Mouse (Mus musculus) heart, postnatal 14 days (tissue): ENCODE measurements around the gene Itsn2. TPM values are rescaled to one million over a fixed set of nuclear protein-coding genes. Genes with fewer than 3 reads are reported as not detected.
A peak's percentile ranks its signal among the peaks of the same experiment; 100 is the strongest.
"Not testable (repeated sequence)": the region's sequence is repeated elsewhere in the genome, so short reads cannot be mapped to it uniquely, and the experiment has no call there.

Experiments
- DNase-seq, 2 experiments: peaks; one replicate each; pipeline ENCODE4 v3.0.0; 2021 to 2022
- intact Hi-C: fragments of 180-260 bp; cut with DNase I; formaldehyde crosslinking; loops from one replicate; pipeline ENCODE4 v1.15.1; 2025
- long read RNA-seq, 2 experiments: library from polyadenylated mRNA; stranded (forward); transcript quantifications; one replicate each; pipeline ENCODE4 v2.0.0; 2021
- total RNA-seq, 2 experiments: library from RNA; stranded (reverse); gene quantifications; 2 replicates each; pipeline ENCODE4 v1.2.3; 2021

Itsn2 gene
- 10 to 100 TPM; 49.3 to 50.3 TPM for total RNA-seq
- long read RNA-seq, experiment 1, full-length matches to known transcripts: 5 of 13 reads
- long read RNA-seq, experiment 1, partial matches to known transcripts: 2 of 13 reads
- long read RNA-seq, experiment 1, other reads (novel, unspliced or antisense): 6 of 13 reads
- long read RNA-seq, experiment 2, full-length matches to known transcripts: 5 of 13 reads
- long read RNA-seq, experiment 2, partial matches to known transcripts: 4 of 13 reads
- long read RNA-seq, experiment 2, other reads (novel, unspliced or antisense): 4 of 13 reads

DNA sequence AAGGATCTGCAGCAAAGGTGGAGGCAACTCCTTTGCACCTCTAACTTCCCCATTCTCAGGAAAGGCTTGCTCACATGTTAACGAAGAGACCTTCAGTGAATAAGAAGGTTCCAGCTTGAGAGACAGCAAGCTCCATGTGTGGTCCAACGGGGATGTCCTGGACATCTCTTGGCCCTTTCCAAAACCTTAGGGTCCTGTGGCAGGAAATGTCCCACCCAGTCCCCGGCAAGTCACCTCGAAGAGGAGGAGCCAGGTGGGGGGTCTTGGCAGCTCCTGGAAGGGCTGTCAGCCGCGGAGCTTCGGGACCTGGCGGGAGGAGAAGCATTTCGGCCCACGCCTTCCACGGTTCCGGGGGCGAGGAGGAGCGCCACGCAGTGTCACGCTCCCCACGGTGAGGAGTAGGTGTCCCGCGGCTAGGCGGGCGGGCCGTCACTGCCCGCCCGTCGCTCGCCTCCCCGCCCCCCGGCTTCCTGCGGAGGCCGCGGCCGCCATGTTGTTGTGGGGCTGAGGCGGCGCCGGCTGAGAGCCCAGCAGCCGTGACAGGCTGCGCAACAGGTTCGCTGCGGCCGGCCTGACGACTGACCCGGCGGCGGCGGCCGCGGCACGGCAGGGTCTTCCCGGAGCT, at the start of gene Itsn2, which contains the start of gene Gm3625:
TSS of gene Itsn2 (plus strand) at position 98 of the 625 bp plus-strand sequence.
TSS of gene Gm3625 (minus strand) at position 387 of the 625 bp plus-strand sequence.
- intact Hi-C loops: loop anchor here (5.0 kb wide), 1 partner anchor 175 kb away; the partner anchor contains the start of genes Fam228b and Pfn4
- peak; percentile 83 to 85 for DNase-seq

GRCm38 (mm10) chr12:4544400-4544919, 48.0 kb upstream of the Itsn2 start:
- intact Hi-C loops: no loop called here
- DNase-seq: no peak

DNA sequence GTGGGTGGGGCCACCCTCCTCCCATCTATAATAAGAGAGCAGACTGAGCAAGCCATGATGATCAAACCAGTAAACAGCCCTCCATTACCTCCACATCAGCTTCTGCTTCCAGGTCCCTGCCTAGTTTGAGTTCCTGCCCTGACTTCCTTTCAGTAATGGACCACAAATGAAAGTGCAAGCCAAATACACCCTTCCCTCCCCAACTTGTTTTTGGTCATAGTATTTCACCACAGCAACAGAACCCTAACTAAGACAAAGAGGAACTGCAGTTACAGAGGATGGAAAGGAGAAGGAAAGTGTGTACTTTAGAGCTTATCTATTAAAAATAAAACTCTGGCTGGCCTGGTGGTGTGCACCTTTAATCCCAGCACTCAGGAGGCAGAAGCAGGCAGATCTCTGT, 47.0 kb upstream of the Itsn2 start:
- no peak for DNase-seq
- intact Hi-C loops: loop anchor here (5.0 kb wide), 2 partner anchors 68 to 263 kb away; partner anchors contain the start of gene Ncoa1

DNA sequence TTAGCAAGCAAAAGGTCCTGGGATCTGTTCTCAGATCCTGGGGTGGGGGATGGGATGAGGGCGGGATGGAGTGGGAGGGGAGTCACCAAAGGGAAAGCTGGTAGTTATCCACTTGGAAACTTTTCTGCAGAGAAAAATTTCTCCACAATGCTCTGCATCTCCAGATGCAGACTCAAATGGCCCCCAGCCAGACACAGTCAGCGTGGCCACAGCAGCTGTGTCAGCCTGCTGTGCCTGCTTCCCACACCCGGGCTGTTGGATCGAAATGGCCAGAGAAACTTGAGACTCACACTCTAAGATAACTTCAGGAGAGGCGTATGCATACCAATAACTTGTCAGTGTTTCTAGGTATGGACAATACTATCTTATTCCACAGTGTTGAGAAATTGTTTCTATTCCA, 45.9 kb upstream of the Itsn2 start:
- intact Hi-C loops: loop anchor here (5.0 kb wide), 2 partner anchors 69 to 264 kb away; partner anchors contain the start of gene Ncoa1
- peak; percentile 76 to 80 for DNase-seq

DNA sequence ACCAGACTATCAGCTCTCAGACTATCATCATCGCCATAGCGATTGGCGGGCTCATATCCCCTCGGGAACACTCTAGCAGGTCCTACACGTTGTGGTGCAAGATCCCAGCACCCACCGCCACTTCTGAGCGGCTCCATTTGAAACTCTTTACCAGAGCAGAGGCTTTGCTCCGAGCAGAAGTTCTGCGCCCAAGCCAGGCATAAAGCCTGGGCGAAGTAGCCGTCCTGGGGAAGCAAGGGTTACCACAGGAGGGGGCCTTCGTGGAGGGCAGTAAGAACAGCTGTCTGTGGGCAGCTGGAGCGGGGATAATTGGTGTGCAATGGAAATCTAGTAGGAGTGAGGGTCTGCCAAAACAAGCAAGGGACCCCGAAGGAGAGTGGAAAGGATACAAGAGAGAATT, 44.9 kb upstream of the Itsn2 start:
- no peak for DNase-seq
- intact Hi-C loops: loop anchor here (5.0 kb wide), 2 partner anchors 70 to 265 kb away; partner anchors contain the start of gene Ncoa1

- DNase-seq: peak; percentile 76 to 85
- intact Hi-C loops: loop anchor here (2.0 to 5.0 kb wide), 3 partner anchors 71 to 442 kb away; partner anchors contain the start of gene Ncoa1
These were observed 44.1 kb upstream of the Itsn2 start for GRCm38 (mm10) chr12:4548053-4549013.

DNA sequence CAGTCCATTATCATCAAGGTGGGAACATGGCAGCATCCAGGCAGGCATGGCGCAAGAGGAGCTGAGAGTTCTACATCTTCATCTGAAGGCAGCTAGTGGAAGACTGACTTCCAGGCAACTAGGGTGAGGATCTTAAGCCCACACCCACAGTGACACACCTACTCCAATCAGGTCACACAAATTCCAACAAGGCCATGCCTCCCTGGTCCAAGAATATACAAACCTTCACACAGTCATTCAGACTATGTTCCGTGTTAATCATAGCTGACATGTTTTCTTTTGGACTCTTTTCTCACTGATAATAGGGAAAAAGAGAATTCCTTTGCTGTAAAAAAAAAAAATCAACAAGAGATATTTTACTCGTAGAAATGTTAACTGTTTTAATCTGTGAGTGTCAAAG, 38.7 kb upstream of the Itsn2 start:
- intact Hi-C loops, DNase-seq: not testable (repeated sequence)

GRCm38 (mm10) chr12:4555451-4555850, 37.0 kb upstream of the Itsn2 start:
- no peak for DNase-seq
- intact Hi-C loops: no loop called here

- no peak for DNase-seq
- intact Hi-C loops: no loop called here
These were observed 35.5 kb upstream of the Itsn2 start for GRCm38 (mm10) chr12:4556891-4557290.

DNA sequence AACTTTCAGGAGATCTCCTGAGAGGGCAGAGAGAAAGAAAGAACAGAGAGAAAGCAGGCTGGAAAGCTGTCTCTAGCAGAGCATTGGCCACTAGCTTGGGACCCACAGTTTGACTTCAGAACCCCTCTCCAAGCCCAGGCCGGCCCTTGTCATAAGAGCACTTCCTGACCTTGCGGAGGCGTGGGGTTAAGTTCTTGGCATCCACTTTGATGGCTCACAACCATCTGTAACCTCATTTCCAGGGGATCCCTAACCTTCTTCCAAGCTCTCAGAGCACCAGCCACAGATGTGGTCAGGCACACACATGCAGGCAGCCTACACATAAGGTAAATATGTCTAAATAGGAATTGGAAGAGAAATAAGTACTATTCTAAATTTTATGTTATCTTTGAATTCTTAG, 35.0 kb upstream of the Itsn2 start:
- DNase-seq: peak in 1 of 2 experiments; percentile 17
- intact Hi-C loops: no loop called here

DNA sequence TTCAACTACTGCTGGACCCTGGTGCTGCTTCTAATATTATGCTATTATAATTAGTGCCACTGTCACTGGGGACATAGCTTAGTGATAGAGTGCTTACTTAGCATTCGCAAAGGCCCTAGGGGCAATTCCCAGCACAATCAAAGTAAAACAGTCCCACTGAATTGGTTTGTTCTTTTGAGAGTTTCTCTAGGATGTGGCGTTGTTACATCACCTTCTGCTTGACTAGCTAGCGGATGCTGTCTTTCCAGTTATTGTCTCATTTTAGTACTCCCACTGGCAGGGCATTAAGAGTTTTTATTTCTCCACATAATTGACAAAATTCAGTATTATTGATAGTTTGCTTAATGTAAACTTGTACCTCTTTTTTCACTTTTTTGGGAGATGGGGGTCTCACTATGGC, 34.4 kb upstream of the Itsn2 start:
- intact Hi-C loops: no loop called here
- no peak for DNase-seq

GRCm38 (mm10) chr12:4558475-4559279, 33.8 kb upstream of the Itsn2 start:
- DNase-seq: peak; percentile 15 to 48
- intact Hi-C loops: no loop called here

GRCm38 (mm10) chr12:4571864-4572263, 20.6 kb upstream of the Itsn2 start:
- DNase-seq: peak; percentile 16 to 41
- intact Hi-C loops: loop anchor here (5.0 kb wide), 1 partner anchor 55 kb away; no protein-coding TSS in a partner anchor

GRCm38 (mm10) chr12:4574065-4574464, 18.4 kb upstream of the Itsn2 start:
- DNase-seq: no peak
- intact Hi-C loops: loop anchor here (5.0 kb wide), 1 partner anchor 53 kb away; no protein-coding TSS in a partner anchor

DNA sequence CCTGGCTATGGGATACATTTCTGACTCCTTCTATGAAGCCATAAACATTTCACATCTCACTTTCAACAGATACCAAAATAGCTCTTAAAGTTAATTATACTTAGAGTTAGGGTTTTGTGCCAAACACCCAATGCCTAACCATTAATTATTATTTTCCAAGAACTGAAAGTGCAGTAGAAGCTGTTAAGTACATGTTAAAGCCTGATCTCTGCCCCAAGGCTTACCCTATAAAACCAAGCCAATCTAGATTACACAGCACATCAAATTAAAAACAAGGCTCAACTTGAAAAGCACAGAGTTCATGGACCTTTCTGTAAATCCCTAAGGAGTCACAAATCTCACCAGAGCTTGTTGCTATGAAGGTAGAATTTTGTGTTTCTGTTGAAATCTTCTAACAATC, 10.1 kb upstream of the Itsn2 start:
- intact Hi-C loops: no loop called here
- no peak for DNase-seq

DNA sequence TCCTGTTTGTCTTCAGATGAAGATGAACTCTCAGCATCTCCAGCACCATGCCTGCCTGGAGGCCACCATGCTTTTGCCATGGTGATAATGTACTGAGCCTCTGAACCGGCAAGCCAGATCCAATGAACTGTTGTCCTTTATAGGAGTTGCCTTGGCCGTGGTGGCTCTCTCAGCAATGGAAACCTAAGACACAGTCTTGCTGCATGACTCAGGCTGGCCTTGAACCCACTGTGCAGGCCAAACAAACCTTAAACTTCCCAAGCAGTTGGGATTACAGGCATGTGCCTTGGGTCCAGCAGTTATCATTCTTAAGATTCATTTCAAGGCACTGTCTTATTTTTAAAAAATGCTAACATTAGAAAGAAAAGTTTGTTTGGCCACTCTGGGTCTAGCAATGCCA, 4.6 kb upstream of the Itsn2 start:
- no peak for DNase-seq
- intact Hi-C loops: no loop called here

- intact Hi-C loops: no loop called here
- peak; percentile 37 to 43 for DNase-seq
These were observed 3.8 kb upstream of the Itsn2 start for GRCm38 (mm10) chr12:4588603-4589002.

GRCm38 (mm10) chr12:4592025-4592424, 413 bp upstream of the Itsn2 start:
- no peak for DNase-seq
- intact Hi-C loops: loop anchor here (5.0 kb wide), 1 partner anchor 175 kb away; the partner anchor contains the start of genes Fam228b and Pfn4
